Mouse (Mus musculus): ENCODE results near the gene Brwd3. TPM values are rescaled to one million over a fixed set of nuclear protein-coding genes. Genes with fewer than 3 reads are reported as not detected.

Gene Brwd3
- polyA plus RNA-seq, 1 experiment, result 0.62 TPM

DNA sequence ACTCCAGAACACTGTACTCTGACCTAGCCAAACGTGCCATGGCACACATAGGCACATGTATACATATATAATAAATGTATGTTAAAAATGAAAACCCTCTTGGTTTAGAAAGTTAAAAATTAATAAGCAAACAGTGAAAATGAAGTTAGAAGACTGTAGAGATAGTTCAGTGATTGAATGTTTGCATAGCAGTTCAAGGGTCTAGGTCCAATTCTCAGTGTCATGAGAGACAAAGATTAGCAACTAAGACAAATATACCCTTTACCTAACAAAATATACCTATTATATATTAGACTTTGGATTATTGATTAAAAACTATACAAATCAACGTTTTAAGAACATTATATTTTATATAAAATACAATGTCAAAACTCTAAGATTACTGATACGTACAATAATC is 36.9 kb downstream of the Brwd3 start:
- Histone ChIP-seq H3K4me3 (no peak overlapping the region), H3K79me2 (ENCODE audit: control insufficient read depth, insufficient read depth) (no peaks in the 10 kb centered on the region), H3K4me2 (ENCODE audit: low read depth) (no peak overlapping the region), H3K27me3 (ENCODE audit: control insufficient read depth, insufficient read depth, insufficient read length) (no peaks in the 10 kb centered on the region), H3K36me3 (ENCODE audit: control insufficient read depth, insufficient read depth) (peaks cover 2% of the 10 kb centered on the region), H3ac (ENCODE audit: control insufficient read depth, insufficient read length) (no peak overlapping the region)
- no peak for TF ChIP-seq CEBPB (IDR thresholded peaks at IDR 0.05; ENCODE audit: insufficient read depth, poor library complexity, severe bottlenecking)
- no peak for TF ChIP-seq USF1 (IDR thresholded peaks at IDR 0.05; ENCODE audit: low read depth)
- no peak for TF ChIP-seq TCF12 (IDR thresholded peaks at IDR 0.05; ENCODE audit: insufficient read depth, poor library complexity, severe bottlenecking)
- no peak for TF ChIP-seq TCF3 (IDR thresholded peaks at IDR 0.05; ENCODE audit: insufficient read length, low read depth)
- TF ChIP-seq E2F4 (IDR thresholded peaks at IDR 0.05; ENCODE audit: insufficient read depth), result no peak
- no peak for TF ChIP-seq REST (IDR thresholded peaks at IDR 0.05; ENCODE audit: insufficient read depth, insufficient read length)
- no peak for TF ChIP-seq MYOG (IDR thresholded peaks at IDR 0.05; ENCODE audit: control insufficient read depth in 1 of 3, insufficient read depth in 1 of 3, insufficient read length in 2 of 3, low read depth in 2 of 3)
- no peak for TF ChIP-seq MAX (IDR thresholded peaks at IDR 0.05; ENCODE audit: low read depth)
- no peak for TF ChIP-seq POLR2AphosphoS2 (IDR thresholded peaks at IDR 0.05; ENCODE audit: insufficient read length, low read depth)
- TF ChIP-seq POLR2A (IDR thresholded peaks at IDR 0.05; ENCODE audit: insufficient read length, low read depth), result no peak
- no peak for TF ChIP-seq SRF (IDR thresholded peaks at IDR 0.05; ENCODE audit: control insufficient read depth, insufficient read length, low read depth)
- TF ChIP-seq MYOD1 (IDR thresholded peaks at IDR 0.05; ENCODE audit: control insufficient read depth in 1 of 3, insufficient read length in 2 of 3, low read depth in 2 of 3), result no peak

DNA sequence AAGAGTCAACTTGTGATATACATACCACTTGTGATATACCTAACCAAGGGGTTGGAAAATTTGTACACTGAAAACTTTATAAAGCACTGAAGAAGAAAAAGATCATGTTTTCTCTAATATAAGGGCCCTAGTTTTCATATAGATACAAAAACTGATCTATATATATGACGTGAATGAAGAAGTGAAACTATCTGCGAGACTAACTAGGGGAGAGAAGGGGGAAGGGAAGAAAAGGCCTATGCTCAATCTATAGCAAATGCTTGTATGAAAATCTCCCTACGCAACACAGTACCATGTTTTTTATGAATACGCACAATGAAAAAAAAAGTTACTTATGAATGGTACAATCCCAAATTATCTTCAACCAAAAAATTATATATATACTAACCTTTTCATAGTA is 50.4 kb downstream of the Brwd3 start:
- Histone ChIP-seq H3K4me2 (ENCODE audit: low read depth) (no peak overlapping the region), H3K4me3 (no peak overlapping the region), H3K27me3 (ENCODE audit: control insufficient read depth, insufficient read depth, insufficient read length) (no peaks in the 10 kb centered on the region), H3K79me2 (ENCODE audit: control insufficient read depth, insufficient read depth) (no peaks in the 10 kb centered on the region), H3ac (ENCODE audit: control insufficient read depth, insufficient read length) (no peak overlapping the region), H3K36me3 (ENCODE audit: control insufficient read depth, insufficient read depth) (no peaks in the 10 kb centered on the region)
- TF ChIP-seq TCF12 (IDR thresholded peaks at IDR 0.05; ENCODE audit: insufficient read depth, poor library complexity, severe bottlenecking) (no peak), POLR2A (IDR thresholded peaks at IDR 0.05; ENCODE audit: insufficient read length, low read depth) (no peak), MAX (IDR thresholded peaks at IDR 0.05; ENCODE audit: low read depth) (no peak), POLR2AphosphoS2 (IDR thresholded peaks at IDR 0.05; ENCODE audit: insufficient read length, low read depth) (no peak), TCF3 (IDR thresholded peaks at IDR 0.05; ENCODE audit: insufficient read length, low read depth) (no peak), REST (IDR thresholded peaks at IDR 0.05; ENCODE audit: insufficient read depth, insufficient read length) (no peak), SRF (IDR thresholded peaks at IDR 0.05; ENCODE audit: control insufficient read depth, insufficient read length, low read depth) (no peak), MYOG (IDR thresholded peaks at IDR 0.05; ENCODE audit: control insufficient read depth in 1 of 3, insufficient read depth in 1 of 3, insufficient read length in 2 of 3, low read depth in 2 of 3) (no peak), USF1 (IDR thresholded peaks at IDR 0.05; ENCODE audit: low read depth) (no peak), CEBPB (IDR thresholded peaks at IDR 0.05; ENCODE audit: insufficient read depth, poor library complexity, severe bottlenecking) (no peak), MYOD1 (IDR thresholded peaks at IDR 0.05; ENCODE audit: control insufficient read depth in 1 of 3, insufficient read length in 2 of 3, low read depth in 2 of 3) (no peak), E2F4 (IDR thresholded peaks at IDR 0.05; ENCODE audit: insufficient read depth) (no peak)

- H3K79me2 ChIP-seq (ENCODE audit: control insufficient read depth, insufficient read depth), result no peaks in the 10 kb centered on the region
- no peaks in the 10 kb centered on the region for H3K36me3 ChIP-seq (ENCODE audit: control insufficient read depth, insufficient read depth)
- no peaks in the 10 kb centered on the region for H3K27me3 ChIP-seq (ENCODE audit: control insufficient read depth, insufficient read depth, insufficient read length)
- no peak overlapping the region for H3ac ChIP-seq (ENCODE audit: control insufficient read depth, insufficient read length)
- no peak overlapping the region for H3K4me3 ChIP-seq
- H3K4me2 ChIP-seq (ENCODE audit: low read depth), result peak overlapping the region; percentile 34
- no peak for TF ChIP-seq MYOD1 (IDR thresholded peaks at IDR 0.05; ENCODE audit: control insufficient read depth in 1 of 3, insufficient read length in 2 of 3, low read depth in 2 of 3)
- no peak for TF ChIP-seq CEBPB (IDR thresholded peaks at IDR 0.05; ENCODE audit: insufficient read depth, poor library complexity, severe bottlenecking)
- no peak for TF ChIP-seq MAX (IDR thresholded peaks at IDR 0.05; ENCODE audit: low read depth)
- TF ChIP-seq SRF (IDR thresholded peaks at IDR 0.05; ENCODE audit: control insufficient read depth, insufficient read length, low read depth), result no peak
- no peak for TF ChIP-seq POLR2A (IDR thresholded peaks at IDR 0.05; ENCODE audit: insufficient read length, low read depth)
- no peak for TF ChIP-seq TCF12 (IDR thresholded peaks at IDR 0.05; ENCODE audit: insufficient read depth, poor library complexity, severe bottlenecking)
- no peak for TF ChIP-seq TCF3 (IDR thresholded peaks at IDR 0.05; ENCODE audit: insufficient read length, low read depth)
- TF ChIP-seq USF1 (IDR thresholded peaks at IDR 0.05; ENCODE audit: low read depth), result no peak
These were observed 102.4 kb downstream of the Brwd3 start for GRCm38 (mm10) chrX:108731755-108732154.

DNA sequence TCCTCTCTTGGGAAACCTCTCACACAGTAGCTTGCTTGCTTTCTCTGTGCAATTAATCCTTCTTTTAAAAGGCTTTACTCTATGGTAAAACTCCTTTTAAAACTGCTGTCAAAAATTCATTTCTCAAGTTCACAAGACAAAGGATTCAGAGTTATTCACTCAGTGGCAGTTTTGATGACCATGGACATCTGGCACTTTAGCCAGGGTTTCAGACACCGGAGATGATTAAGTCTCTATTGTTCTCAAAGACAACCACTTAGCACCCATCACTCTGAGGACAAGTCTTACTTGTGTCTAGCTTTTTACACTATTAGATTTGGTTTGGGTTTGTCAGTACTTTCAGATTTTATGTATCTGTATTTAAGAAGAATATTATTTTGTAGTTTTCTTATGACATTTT is 104.6 kb downstream of the Brwd3 start:
- TF ChIP-seq REST (IDR thresholded peaks at IDR 0.05; ENCODE audit: insufficient read depth, insufficient read length) (no peak), MYOD1 (IDR thresholded peaks at IDR 0.05; ENCODE audit: control insufficient read depth in 1 of 3, insufficient read length in 2 of 3, low read depth in 2 of 3) (peak in 1 of 3 experiments; percentile 53)
- H3K27me3 ChIP-seq (ENCODE audit: control insufficient read depth, insufficient read depth, insufficient read length), result no peaks in the 10 kb centered on the region
- H3K36me3 ChIP-seq (ENCODE audit: control insufficient read depth, insufficient read depth), result no peaks in the 10 kb centered on the region
- no peaks in the 10 kb centered on the region for H3K79me2 ChIP-seq (ENCODE audit: control insufficient read depth, insufficient read depth)
- H3K4me3 ChIP-seq, result no peak overlapping the region
- H3K4me2 ChIP-seq (ENCODE audit: low read depth), result peak overlapping the region; percentile 30
- no peak overlapping the region for H3ac ChIP-seq (ENCODE audit: control insufficient read depth, insufficient read length)

DNA sequence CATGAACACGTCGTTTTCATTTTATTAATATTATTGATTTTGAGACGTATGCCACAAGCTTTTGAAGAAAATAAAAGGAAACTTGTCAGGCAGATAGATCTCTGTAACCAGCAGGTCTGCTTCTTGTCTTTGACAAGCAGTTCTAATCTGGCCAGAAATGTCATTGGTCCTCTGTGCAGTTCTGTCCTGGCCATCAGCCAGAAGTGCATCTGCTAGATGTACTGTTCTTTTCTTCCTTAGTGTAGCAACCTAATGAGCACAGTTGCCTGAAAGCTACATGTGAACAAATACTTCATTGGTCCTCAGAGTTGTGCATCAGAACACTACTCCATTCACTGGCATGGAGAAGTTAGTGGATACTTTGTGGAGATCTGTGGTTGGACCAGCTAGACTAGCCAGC is 105.1 kb downstream of the Brwd3 start:
- no peaks in the 10 kb centered on the region for H3K27me3 ChIP-seq (ENCODE audit: control insufficient read depth, insufficient read depth, insufficient read length)
- no peak overlapping the region for H3K4me3 ChIP-seq
- peak overlapping the region; percentile 30 for H3K4me2 ChIP-seq (ENCODE audit: low read depth)
- no peaks in the 10 kb centered on the region for H3K79me2 ChIP-seq (ENCODE audit: control insufficient read depth, insufficient read depth)
- H3ac ChIP-seq (ENCODE audit: control insufficient read depth, insufficient read length), result no peak overlapping the region
- TF ChIP-seq POLR2AphosphoS2 (IDR thresholded peaks at IDR 0.05; ENCODE audit: insufficient read length, low read depth) (no peak), CEBPB (IDR thresholded peaks at IDR 0.05; ENCODE audit: insufficient read depth, poor library complexity, severe bottlenecking) (no peak), REST (IDR thresholded peaks at IDR 0.05; ENCODE audit: insufficient read depth, insufficient read length) (no peak), POLR2A (IDR thresholded peaks at IDR 0.05; ENCODE audit: insufficient read length, low read depth) (no peak), USF1 (IDR thresholded peaks at IDR 0.05; ENCODE audit: low read depth) (no peak)
- H3K36me3 ChIP-seq (ENCODE audit: control insufficient read depth, insufficient read depth), result no peaks in the 10 kb centered on the region
